ENCODE assay signal across 14 mouse cellular contexts in the genomic region with DNA sequence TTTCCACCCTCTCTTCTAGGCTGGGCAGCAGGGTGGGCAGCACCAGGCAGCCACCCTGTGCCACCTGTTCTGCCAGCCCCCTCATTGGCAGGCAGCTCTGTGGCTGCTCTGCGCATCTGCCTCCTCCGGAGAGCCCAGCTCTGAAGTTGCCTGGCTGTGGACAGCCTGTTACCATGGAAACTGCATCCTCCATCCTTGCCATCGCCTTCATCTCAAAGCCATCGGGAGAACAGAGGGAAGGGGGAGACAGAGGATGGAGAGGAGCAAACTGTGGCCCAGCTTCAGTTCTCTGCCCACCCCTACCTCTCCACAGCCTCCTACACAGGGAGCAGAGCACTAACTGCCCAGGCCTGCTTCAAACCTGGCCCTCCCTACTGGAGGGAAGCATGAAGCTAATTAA. TPM values are rescaled to one million over a fixed set of nuclear protein-coding genes. Genes with fewer than 3 reads are reported as not detected.
DNase-seq lines count a peak whose midpoint lies in the region; ATAC-seq and TF ChIP-seq lines count a peak whose summit lies in the region.
"Had no signal": no experiment of that assay in that cellular context is flagged by ENCODE, and none has a peak within 500 bp of the region (broad histone marks: within the 10 kb centered on the region; RNA-seq: fewer than 3 reads in every experiment).

No protein-coding gene starts in this region.

- H3K4me3 ChIP-seq in forebrain, postnatal 0 days (ENCODE audit: low read depth, low read length): no peak overlapping the region
- H3K4me3 ChIP-seq in hindbrain, embryonic 13.5 days: no peak overlapping the region
- H3K4me3 ChIP-seq: liver, embryonic 12.5 days had no signal

- 13% methylated on average over 4 of the region's 4 CpGs for WGBS in forebrain, postnatal 0 days
- 22% methylated on average over 4 of the region's 4 CpGs for WGBS in hindbrain, embryonic 13.5 days

- TF ChIP-seq CTCF in forebrain, postnatal 0 days (IDR thresholded peaks at IDR 0.05; ENCODE audit: low read depth): no peak

- H3K9ac ChIP-seq in forebrain, postnatal 0 days: peak overlapping the region; percentile 22; the same call in 1 of the 2 replicates
- peak overlapping the region; percentile 55 for H3K9ac ChIP-seq in hindbrain, embryonic 13.5 days
- H3K9ac ChIP-seq: liver, embryonic 12.5 days had no signal

- DNase-seq in forebrain, postnatal 0 days: peak; percentile 85
- peak; percentile 76 to 90 for DNase-seq in left cerebral cortex, postnatal 14 days (ENCODE audit: low spot score in 2 of 2)
- DNase-seq in right cerebral cortex, adult 18-20 months: peak; percentile 90
- no peak for DNase-seq in heart, postnatal 36 days
- no peak for DNase-seq in adrenal gland, postnatal 14 days
- DNase-seq in urinary bladder, adult 18-20 months (ENCODE audit: low spot score in 2 of 2): no peak
- DNase-seq: adrenal gland, postnatal 25 days; heart, postnatal 10 days had no signal

- H3K36me3 ChIP-seq in forebrain, postnatal 0 days (ENCODE audit: insufficient read depth): peaks cover 47% of the 10 kb centered on the region
- H3K36me3 ChIP-seq in hindbrain, embryonic 13.5 days: peaks cover 66% of the 10 kb centered on the region

- H3K4me2 ChIP-seq in forebrain, postnatal 0 days (ENCODE audit: low read depth): peak overlapping the region; percentile 17; the same call in 1 of the 2 replicates
- H3K4me2 ChIP-seq in hindbrain, embryonic 13.5 days: peak overlapping the region; percentile 23; the same call in 1 of the 2 replicates
- H3K4me2 ChIP-seq: liver, embryonic 12.5 days had no signal

- no peaks in the 10 kb centered on the region for H3K27me3 ChIP-seq in forebrain, postnatal 0 days (ENCODE audit: insufficient read depth, low read length)
- H3K27me3 ChIP-seq in hindbrain, embryonic 13.5 days: no peaks in the 10 kb centered on the region
- H3K27me3 ChIP-seq: liver, embryonic 12.5 days had no signal

- no peaks in the 10 kb centered on the region for H3K9me3 ChIP-seq in forebrain, postnatal 0 days (ENCODE audit: low read length)
- H3K9me3 ChIP-seq in hindbrain, embryonic 13.5 days: no peaks in the 10 kb centered on the region
- H3K9me3 ChIP-seq: liver, embryonic 12.5 days had no signal

- intact Hi-C loops in left cerebral cortex, postnatal 14 days (cut with DNase I): no loop called here
- intact Hi-C loops in heart, postnatal 36 days (cut with DNase I): no loop called here

- peak overlapping the region; percentile 88 for H3K27ac ChIP-seq in forebrain, postnatal 0 days (ENCODE audit: low read depth, low read length)
- H3K27ac ChIP-seq in hindbrain, embryonic 13.5 days: peak overlapping the region; percentile 86
- H3K27ac ChIP-seq: kidney, postnatal 0 days; liver, embryonic 12.5 days had no signal

- H3K4me1 ChIP-seq in forebrain, postnatal 0 days (ENCODE audit: insufficient read depth): peaks cover 22% of the 10 kb centered on the region
- peaks cover 42% of the 10 kb centered on the region for H3K4me1 ChIP-seq in hindbrain, embryonic 13.5 days (replicated peaks)
- H3K4me1 ChIP-seq: liver, embryonic 12.5 days had no signal

- peak; percentile 94 for ATAC-seq in forebrain, postnatal 0 days
- ATAC-seq in hindbrain, embryonic 13.5 days (ENCODE audit: low FRiP score): peak; percentile 85
- ATAC-seq: liver, embryonic 12.5 days had no signal

RNA-seq across cellular contexts. Expression of a gene that starts 8.6 kb away (rescaled TPM):
- total RNA-seq in forebrain, postnatal 0 days (2014; rRNA removed): 13.6 and 14.6 TPM in 2 replicates
- polyA plus RNA-seq in forebrain, postnatal 0 days (2015; fragmentation: Nextera tagmentation; extraction: Ambion mirVana): 19.8 and 20.7 TPM in 2 replicates
- polyA plus RNA-seq in hindbrain, embryonic 13.5 days (2015; fragmentation: Nextera tagmentation; extraction: Ambion mirVana): 3.7 and 5.3 TPM in 2 replicates
- total RNA-seq in left cerebral cortex, postnatal 14 days (2021): 10 to 100 TPM; 62.1 to 69.6 TPM
- not detected for total RNA-seq in heart, postnatal 36 days (2021)
- not detected in 2 replicates for total RNA-seq in adrenal gland, postnatal 14 days (2021)
- total RNA-seq: adrenal gland, postnatal 25 days; common myeloid progenitor, adult 5-6 weeks; gastrocnemius, adult 8-10 months; heart, postnatal 10 days; MEL had no signal
- polyA plus RNA-seq: kidney, postnatal 0 days; liver, embryonic 12.5 days had no signal

RNA-seq across cellular contexts. Expression of a gene that starts 21.3 kb away (rescaled TPM):
- total RNA-seq in forebrain, postnatal 0 days (2014; rRNA removed): 61.2 and 68.6 TPM in 2 replicates
- polyA plus RNA-seq in forebrain, postnatal 0 days (2015; fragmentation: Nextera tagmentation; extraction: Ambion mirVana): 98.3 and 105 TPM in 2 replicates
- 49.1 and 52.7 TPM in 2 replicates for polyA plus RNA-seq in hindbrain, embryonic 13.5 days (2015; fragmentation: Nextera tagmentation; extraction: Ambion mirVana)
- total RNA-seq in left cerebral cortex, postnatal 14 days (2021): 100 to 1,000 TPM; 103 to 117 TPM
- 10 to 100 TPM; 45.8 to 48.8 TPM for total RNA-seq in heart, postnatal 36 days (2021)
- 92.3 and 93.9 TPM in 2 replicates for total RNA-seq in adrenal gland, postnatal 14 days (2021)

RNA-seq across cellular contexts. Expression of a gene that starts 38.1 kb away (rescaled TPM):
- total RNA-seq in forebrain, postnatal 0 days (2014; rRNA removed): not detected in 2 replicates
- polyA plus RNA-seq in forebrain, postnatal 0 days (2015; fragmentation: Nextera tagmentation; extraction: Ambion mirVana): not detected in 2 replicates
- polyA plus RNA-seq in hindbrain, embryonic 13.5 days (2015; fragmentation: Nextera tagmentation; extraction: Ambion mirVana): not detected in 2 replicates
- not detected for total RNA-seq in left cerebral cortex, postnatal 14 days (2021)
- total RNA-seq in heart, postnatal 36 days (2021): not detected
- not detected in 2 replicates for total RNA-seq in adrenal gland, postnatal 14 days (2021)
- total RNA-seq: adrenal gland, postnatal 25 days; common myeloid progenitor, adult 5-6 weeks; gastrocnemius, adult 8-10 months; heart, postnatal 10 days; MEL had no signal
- polyA plus RNA-seq: kidney, postnatal 0 days; liver, embryonic 12.5 days had no signal

Comparison
In these comparisons a context has a peak if more than half of its experiments do, and no peak if none do; other contexts are left out.
1. DNase-seq: peak in forebrain, postnatal 0 days (single experiment), left cerebral cortex, postnatal 14 days (2 of 2) and right cerebral cortex, adult 18-20 months (single experiment); none in heart, postnatal 36 days (0 of 2), adrenal gland, postnatal 14 days (single experiment) and urinary bladder, adult 18-20 months (0 of 2).
2. RNA of a gene that starts 8.6 kb away (total RNA-seq): 62.1 to 69.6 TPM in left cerebral cortex, postnatal 14 days and 13.6 to 14.6 TPM in forebrain, postnatal 0 days; not detected in heart, postnatal 36 days and not detected in adrenal gland, postnatal 14 days; every median in the first group is over 10 times any median in the second.